Mouse (Mus musculus) cerebellum, adult 2 months (tissue): ENCODE measurements around the gene Dnah17.

Experiments
- CTCF ChIP-seq: fragments of 200-500 bp; IDR thresholded peaks from 2 replicates; pipeline ENCODE4 v1.5.1; 2011; ENCODE audit warnings: low read depth, mild to moderate bottlenecking, control low read depth, low read length, moderate library complexity, borderline replicate concordance; ENCODE audit not compliant: insufficient read depth
- POLR2A ChIP-seq: fragments of 200-500 bp; IDR thresholded peaks from 2 replicates; pipeline ENCODE4 v1.6.1; 2011; ENCODE audit warnings: low read length, control low read depth, borderline replicate concordance; ENCODE audit not compliant: insufficient read depth

DNA sequence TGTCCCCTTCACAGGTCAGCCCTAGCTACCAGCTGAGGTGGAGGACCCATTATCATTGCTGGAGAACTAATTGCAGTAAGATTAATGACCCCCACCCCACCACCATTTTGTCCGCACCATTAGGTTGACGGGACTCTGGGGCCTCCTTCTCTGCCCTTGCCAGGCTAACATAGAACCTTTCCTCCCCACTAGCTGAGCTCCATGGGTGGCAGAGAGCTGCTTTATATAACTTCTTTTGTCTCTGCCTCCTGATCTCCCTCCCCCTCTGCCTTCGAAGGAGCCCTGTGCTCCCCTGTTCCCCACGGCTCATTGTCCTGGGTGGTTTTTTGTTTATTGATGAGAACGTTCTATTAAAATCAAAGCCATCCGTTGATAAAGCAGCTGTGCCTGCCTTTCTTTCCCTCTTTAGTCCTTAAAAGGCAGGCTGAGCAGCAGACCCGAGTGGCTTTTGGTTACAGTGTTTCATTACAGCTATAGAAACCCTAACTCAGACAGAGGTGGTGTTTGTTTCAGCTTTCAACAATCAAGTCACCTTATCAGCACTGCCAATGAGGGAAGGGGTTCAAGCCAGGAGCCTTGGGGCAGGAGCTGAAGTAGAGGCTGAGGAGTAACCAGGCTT, 12.2 kb upstream of the Dnah17 start:
- TF ChIP-seq POLR2A (no peak), CTCF (no peak)
